Mouse (Mus musculus) G1E-ER4 (cell line): ENCODE measurements around the gene Gm29609. TPM values are rescaled to one million over a fixed set of nuclear protein-coding genes. Genes with fewer than 3 reads are reported as not detected.

Source experiments
- GATA1 ChIP-seq: IDR thresholded peaks from one replicate; pipeline ENCODE4 v1.8.0; 2012; ENCODE audit warnings: low read length, inconsistent platforms
- polyA plus RNA-seq: library from polyadenylated mRNA; stranded (reverse); fragments of >175 nt; gene quantifications from 2 replicates; pipeline ENCODE4 v1.2.3, GENCODE M21; 2012

Gene Gm29609
- polyA plus RNA-seq, 1 experiment, result 0.95 TPM

DNA sequence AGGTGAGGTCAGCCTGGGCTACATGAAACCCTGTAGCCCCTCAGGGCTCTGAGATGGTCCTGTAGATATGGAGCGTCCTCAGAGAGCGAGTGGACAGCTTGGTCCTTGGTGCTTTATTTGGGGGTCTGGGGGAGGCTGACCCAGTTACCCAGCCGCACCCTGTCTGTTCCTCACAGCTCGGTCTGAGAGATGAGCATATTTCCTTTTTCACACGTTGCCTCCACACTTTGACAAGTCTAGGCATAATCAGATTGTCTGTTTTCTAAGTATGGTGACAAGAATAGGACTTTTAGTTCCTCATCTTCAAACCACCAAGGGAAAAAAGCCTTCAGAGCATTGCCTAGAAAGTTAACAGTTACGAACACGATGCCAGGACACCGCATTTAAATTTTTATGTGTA lies 58.6 kb downstream of the Gm29609 start:
- no peak for TF ChIP-seq GATA1

DNA sequence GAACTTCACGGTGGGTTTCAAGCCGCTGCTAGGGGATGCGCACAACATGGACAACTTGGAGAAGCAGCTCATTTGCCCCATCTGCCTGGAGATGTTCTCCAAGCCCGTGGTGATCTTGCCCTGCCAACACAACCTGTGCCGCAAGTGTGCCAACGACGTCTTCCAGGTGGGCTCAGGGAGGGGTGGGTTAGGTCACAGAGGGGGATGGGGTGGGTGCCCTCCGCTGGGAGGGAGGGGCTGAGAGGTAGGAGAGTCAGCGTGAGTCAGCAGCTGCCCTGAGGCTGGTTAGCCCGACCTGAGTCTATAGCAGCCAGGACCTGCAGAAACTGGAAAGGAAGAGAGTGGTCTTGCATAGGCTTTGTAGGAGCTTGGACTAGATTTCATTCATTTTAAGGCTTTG lies 62.8 kb downstream of the Gm29609 start:
- no peak for TF ChIP-seq GATA1

DNA sequence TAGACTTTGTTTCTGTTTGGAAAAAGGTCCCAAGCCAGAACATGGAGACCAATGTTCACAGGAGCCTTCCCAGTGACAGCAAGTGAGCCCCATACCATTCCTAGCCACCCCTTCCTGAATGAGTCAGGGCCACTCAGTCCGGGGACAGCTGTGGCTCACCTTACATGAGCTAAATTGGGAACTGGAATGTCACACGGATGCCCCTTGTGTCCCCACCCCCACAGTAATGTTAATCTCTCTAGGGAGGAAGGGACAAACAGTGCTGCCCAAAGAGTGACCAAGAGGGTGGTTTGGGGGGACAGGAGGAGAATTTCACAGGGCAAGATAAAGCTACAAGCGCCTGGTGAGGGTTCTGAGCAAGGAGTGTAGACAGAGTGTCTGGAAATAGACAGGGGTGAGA lies 63.4 kb downstream of the Gm29609 start, which contains the start of gene Trim54:
Gene Trim54, plus strand, starts transcription at position 359 of the 400 bp plus-strand sequence.
- TF ChIP-seq GATA1, result no peak

DNA sequence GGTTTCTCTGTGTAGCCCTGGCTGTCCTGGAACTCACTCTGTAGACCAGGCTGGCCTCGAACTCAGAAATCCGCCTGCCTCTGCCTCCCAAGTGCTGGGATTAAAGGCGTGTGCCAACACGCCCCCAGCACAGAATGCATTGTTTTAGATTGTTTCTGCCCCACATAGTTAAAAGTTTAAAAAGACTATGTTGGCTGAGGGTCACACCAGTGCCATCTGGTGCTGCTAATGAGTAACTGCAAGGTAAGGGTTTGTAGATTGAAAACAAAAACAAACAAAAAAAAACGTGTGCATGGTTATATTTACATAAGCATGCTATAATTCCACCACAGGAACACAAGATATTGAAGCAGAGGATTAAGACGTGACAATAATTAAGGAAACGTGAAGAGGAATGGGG lies 68.9 kb downstream of the Gm29609 start:
- no peak for TF ChIP-seq GATA1

DNA sequence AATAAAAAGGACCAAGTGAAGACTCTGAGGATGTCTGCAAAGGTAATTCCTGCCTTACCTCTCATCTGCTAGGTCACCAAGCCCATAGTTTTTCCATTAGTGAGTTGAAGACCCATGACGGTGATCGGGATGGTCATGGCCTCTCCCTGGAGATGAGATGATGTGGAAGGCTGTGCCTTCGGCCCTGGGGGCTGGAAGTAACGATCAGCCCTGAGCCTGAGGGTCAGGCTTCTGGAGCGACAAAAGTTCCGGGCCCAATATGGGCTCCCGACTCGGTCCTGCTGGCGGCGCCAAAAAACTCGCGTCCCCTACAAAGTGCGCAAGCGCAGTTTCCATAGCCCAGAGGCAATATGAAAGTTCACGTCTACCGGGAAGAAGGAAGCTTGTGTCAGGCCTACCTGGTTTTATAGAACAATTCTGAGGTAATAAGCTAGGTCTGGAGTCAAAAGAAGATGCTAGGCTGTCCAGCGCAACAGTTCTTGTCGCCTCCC lies 71.7 kb downstream of the Gm29609 start, which contains the start of gene Slc30a3:
Gene Slc30a3, minus strand, starts transcription at position 238 of the 491 bp plus-strand sequence.
- no peak for TF ChIP-seq GATA1

DNA sequence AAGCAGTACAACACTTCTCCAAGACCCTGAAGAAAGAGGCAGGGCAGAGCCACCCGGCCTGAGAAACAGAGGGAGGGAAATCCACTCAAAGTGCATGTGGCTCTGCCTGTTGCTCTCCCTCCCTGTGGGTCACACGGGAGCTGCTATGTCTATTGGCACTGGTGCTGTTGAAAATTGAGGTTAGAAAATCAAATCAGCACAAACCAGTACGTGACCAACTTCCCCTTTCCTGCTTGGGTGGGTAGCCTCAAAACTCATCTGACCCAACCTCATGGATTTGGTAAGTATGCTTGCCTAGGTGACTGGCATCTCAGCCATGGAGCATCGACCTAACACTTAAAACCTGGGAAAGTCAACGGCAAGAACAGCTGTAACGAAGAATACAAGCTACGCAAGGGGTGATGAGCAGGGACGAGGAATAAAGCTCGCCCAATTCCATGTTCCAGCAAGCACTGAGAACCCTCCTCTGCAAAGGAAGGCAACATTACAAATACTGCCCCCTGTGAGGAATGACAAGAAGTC lies 73.8 kb downstream of the Gm29609 start, which contains the start of gene Dnajc5g:
Gene Dnajc5g, plus strand, starts transcription at position 472 of the 522 bp plus-strand sequence.
- TF ChIP-seq GATA1, result no peak

DNA sequence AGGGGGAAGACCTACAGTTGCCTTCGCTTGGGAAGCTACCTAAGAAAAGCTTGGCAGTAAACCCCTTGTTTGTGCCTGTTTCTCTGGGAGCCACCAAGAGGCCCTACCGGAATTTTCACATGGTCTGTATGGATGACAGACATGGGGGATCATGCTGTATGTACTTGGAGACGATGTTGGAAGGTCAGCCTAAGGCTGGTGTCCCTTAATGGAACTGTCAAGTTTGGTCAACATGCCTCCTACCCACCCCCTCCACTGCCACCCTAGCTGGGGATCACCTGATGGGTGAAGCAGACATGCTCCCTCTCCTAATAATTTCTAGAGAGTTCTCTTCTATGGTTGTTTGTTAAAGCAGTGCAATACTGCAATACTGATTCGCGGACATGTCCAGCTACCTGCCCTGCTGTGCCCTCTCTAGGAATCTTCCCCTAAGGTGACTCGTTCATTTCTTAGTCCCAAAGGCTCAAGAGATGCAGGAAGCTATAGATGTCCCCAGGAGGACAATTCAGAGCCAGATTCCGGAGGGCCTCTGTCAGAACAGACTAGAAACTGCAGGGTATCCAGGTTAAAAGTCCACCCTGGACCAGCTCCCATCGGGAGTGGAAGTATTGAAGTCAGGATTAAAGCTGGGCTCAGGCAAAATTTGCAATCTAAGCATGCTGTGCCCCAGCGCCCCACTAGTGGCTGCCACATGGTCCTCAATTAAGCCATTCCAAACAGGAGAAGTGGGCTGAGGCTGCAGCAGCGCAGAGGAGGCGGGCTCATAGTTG lies 83.8 kb downstream of the Gm29609 start:
- TF ChIP-seq GATA1, result no peak

DNA sequence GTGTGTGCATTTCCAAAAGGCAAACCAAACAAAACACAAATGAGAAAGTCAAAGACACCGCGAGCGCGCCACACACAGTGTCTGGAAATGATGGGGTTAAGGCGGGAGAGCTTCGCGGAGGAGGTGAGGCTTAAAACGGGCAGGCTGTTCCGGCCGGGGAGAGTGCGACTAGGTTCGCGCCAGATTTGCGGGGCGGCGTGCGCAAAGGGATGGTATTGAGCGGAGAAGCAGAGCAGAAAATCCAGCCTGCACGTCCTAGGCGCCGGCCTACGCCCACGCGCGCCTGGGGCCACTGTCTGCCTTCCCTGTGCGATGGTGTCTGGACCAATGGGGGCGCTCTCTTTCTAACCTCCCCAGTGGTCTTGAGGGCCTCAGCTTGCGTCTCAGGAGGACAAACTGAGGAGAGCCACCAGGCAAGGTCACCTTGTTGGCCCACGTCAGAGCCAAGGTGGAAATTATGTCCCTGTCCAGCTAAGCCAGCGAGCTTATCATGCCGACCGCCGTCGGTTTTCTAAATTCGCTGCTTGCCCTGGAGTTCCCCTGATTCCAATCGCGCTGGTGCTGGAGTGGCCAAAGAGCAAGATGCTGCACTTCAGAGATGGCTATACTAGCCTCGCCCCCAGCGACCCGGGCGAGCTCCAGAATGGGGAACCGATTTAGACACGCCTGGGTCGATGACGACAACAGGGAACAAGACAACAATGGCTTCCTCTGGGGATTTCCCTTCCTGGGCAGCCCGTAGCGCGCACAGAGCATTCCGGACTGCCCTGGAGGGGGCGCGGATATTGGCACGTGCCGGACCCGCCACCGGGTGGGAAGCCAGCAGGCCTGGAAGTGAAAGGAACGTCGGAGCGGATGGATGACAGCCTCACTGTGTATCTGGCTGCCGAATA lies 84.7 kb downstream of the Gm29609 start:
- TF ChIP-seq GATA1, result no peak

Other genes starting within 250 kb of the Gm29609 start
- gene Cgref1, start 234.3 kb downstream of the Gm29609 start, polyA plus RNA-seq, result not detected in 2 replicates
- gene Preb, start 219.6 kb downstream of the Gm29609 start, polyA plus RNA-seq, result 52.8 and 78.2 TPM in 2 replicates
- not detected in 2 replicates for gene Tcf23, start 211.2 kb downstream of the Gm29609 start, polyA plus RNA-seq
- 15.6 and 22.3 TPM in 2 replicates for gene Atraid, start 131.6 kb downstream of the Gm29609 start, polyA plus RNA-seq
- 5.7 and 15.3 TPM in 2 replicates for gene Slc5a6, start 131.0 kb downstream of the Gm29609 start, polyA plus RNA-seq
- gene Cad, start 125.1 kb downstream of the Gm29609 start, polyA plus RNA-seq, result 640 and 661 TPM in 2 replicates
- gene Dnajc5g, start 73.6 kb downstream of the Gm29609 start, polyA plus RNA-seq, result not detected in 2 replicates
- not detected in 2 replicates for gene Slc30a3, start 71.7 kb downstream of the Gm29609 start, polyA plus RNA-seq
- gene Trim54, start 63.2 kb downstream of the Gm29609 start, polyA plus RNA-seq, result not detected in 2 replicates
- gene Ucn, start 41.1 kb downstream of the Gm29609 start, polyA plus RNA-seq, result not detected in 2 replicates
- 25.8 and 30.0 TPM in 2 replicates for gene Mpv17, start 25.7 kb downstream of the Gm29609 start, polyA plus RNA-seq
- 68.0 and 86.7 TPM in 2 replicates for gene Gtf3c2, start 233 bp upstream of the Gm29609 start, polyA plus RNA-seq
- gene Snx17, start 13.3 kb upstream of the Gm29609 start, polyA plus RNA-seq, result 48.5 and 68.0 TPM in 2 replicates
- gene Eif2b4, start 13.5 kb upstream of the Gm29609 start, polyA plus RNA-seq, result 235 and 311 TPM in 2 replicates
- gene Zfp513, start 22.4 kb upstream of the Gm29609 start, polyA plus RNA-seq, result 24.4 and 32.0 TPM in 2 replicates
- 408 and 497 TPM in 2 replicates for gene Ppm1g, start 40.8 kb upstream of the Gm29609 start, polyA plus RNA-seq
- 14.4 and 18.7 TPM in 2 replicates for gene Nrbp1, start 61.0 kb upstream of the Gm29609 start, polyA plus RNA-seq
- 0.16 and 0.54 TPM in 2 replicates for gene Gm9970, start 61.3 kb upstream of the Gm29609 start, polyA plus RNA-seq
- 8.9 and 12.1 TPM in 2 replicates for gene Krtcap3, start 71.8 kb upstream of the Gm29609 start, polyA plus RNA-seq
- gene Ift172, start 111.2 kb upstream of the Gm29609 start, polyA plus RNA-seq, result 24.8 and 33.1 TPM in 2 replicates
- not detected in 2 replicates for gene Fndc4, start 116.2 kb upstream of the Gm29609 start, polyA plus RNA-seq
- 0.03 and 0.08 TPM in 2 replicates for gene Gckr, start 117.5 kb upstream of the Gm29609 start, polyA plus RNA-seq